Comparison of ENCODE assay signal across 11 mouse cellular contexts in the genomic region with DNA sequence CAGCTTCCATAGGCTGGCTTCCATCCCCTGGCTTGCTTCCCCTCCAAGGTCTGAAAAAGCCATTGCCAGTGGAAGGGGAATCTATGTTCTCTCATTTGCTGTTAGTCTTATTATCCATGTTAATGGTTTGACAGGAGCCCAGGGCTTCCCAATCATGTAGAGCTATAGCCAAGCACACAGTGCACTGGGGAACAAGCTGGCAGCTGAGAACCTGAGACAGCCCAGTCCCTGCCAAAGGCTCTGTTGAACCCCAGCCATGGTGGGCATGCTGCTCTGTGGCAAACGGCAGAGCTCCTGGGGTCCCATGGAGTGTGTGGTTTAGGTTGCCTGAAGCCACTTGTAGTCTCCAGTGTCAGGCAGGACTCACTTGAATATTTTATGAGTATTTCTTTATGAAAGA. TPM values are rescaled to one million over a fixed set of nuclear protein-coding genes. Genes with fewer than 3 reads are reported as not detected.
DNase-seq lines count a peak whose midpoint lies in the region; ATAC-seq lines count a peak whose summit lies in the region.
"Had no signal": no experiment of that assay in that cellular context is flagged by ENCODE, and none has a peak within 500 bp of the region (broad histone marks: within the 10 kb centered on the region; RNA-seq: fewer than 3 reads in every experiment).

No protein-coding gene starts in this region.

- H3K27ac ChIP-seq in hindbrain, embryonic 13.5 days = peak overlapping the region; percentile 40; the same call in 1 of the 2 replicates
- no peak overlapping the region for H3K27ac ChIP-seq in hindbrain, embryonic 11.5 days (ENCODE audit: low read depth, low read length)
- H3K27ac ChIP-seq in midbrain, embryonic 13.5 days = no peak overlapping the region
- no peak overlapping the region for H3K27ac ChIP-seq in midbrain, embryonic 10.5 days (replicated peaks)
- peak overlapping the region; percentile 13; the same call in 1 of the 2 replicates for H3K27ac ChIP-seq in limb, embryonic 15.5 days

- H3K27me3 ChIP-seq in hindbrain, embryonic 13.5 days = no peaks in the 10 kb centered on the region
- no peaks in the 10 kb centered on the region for H3K27me3 ChIP-seq in hindbrain, embryonic 11.5 days (ENCODE audit: control insufficient read depth, insufficient read depth, low read length)
- H3K27me3 ChIP-seq in midbrain, embryonic 13.5 days = no peaks in the 10 kb centered on the region
- H3K27me3 ChIP-seq in midbrain, embryonic 10.5 days (ENCODE audit: low read depth, poor library complexity, severe bottlenecking) = no peaks in the 10 kb centered on the region
- H3K27me3 ChIP-seq in limb, embryonic 15.5 days = no peaks in the 10 kb centered on the region

- peak; percentile 10 for DNase-seq in adrenal gland, postnatal 25 days
- DNase-seq in adrenal gland, adult 18-20 months (ENCODE audit: low spot score in 2 of 2) = no peak
- no peak for DNase-seq in hindbrain, embryonic 11.5 days (ENCODE audit: low spot score)
- DNase-seq in midbrain, embryonic 10.5 days (ENCODE audit: low spot score) = no peak
- no peak for DNase-seq in heart, adult 9 months (ENCODE audit: low spot score in 2 of 2)
- DNase-seq: kidney, adult 8-10 months; liver had no signal

- no peaks in the 10 kb centered on the region for H3K9me3 ChIP-seq in hindbrain, embryonic 13.5 days
- H3K9me3 ChIP-seq in hindbrain, embryonic 11.5 days (ENCODE audit: control insufficient read depth, low read length) = no peaks in the 10 kb centered on the region
- no peaks in the 10 kb centered on the region for H3K9me3 ChIP-seq in midbrain, embryonic 13.5 days
- peaks cover 5% of the 10 kb centered on the region; the same call in 1 of the 2 replicates for H3K9me3 ChIP-seq in midbrain, embryonic 10.5 days (replicated peaks)
- no peaks in the 10 kb centered on the region for H3K9me3 ChIP-seq in limb, embryonic 15.5 days

- ATAC-seq in hindbrain, embryonic 13.5 days (ENCODE audit: low FRiP score) = peak; percentile 50; the same call in 1 of the 2 replicates
- no peak for ATAC-seq in hindbrain, embryonic 11.5 days (ENCODE audit: low FRiP score)
- ATAC-seq in midbrain, embryonic 13.5 days = peak; percentile 47; the same call in 1 of the 2 replicates
- peak; percentile 64 for ATAC-seq in limb, embryonic 15.5 days (ENCODE audit: insufficient number of reproducible peaks, low FRiP score, low TSS enrichment, low read depth)

- H3K4me1 ChIP-seq in hindbrain, embryonic 13.5 days (replicated peaks) = peaks cover 32% of the 10 kb centered on the region
- H3K4me1 ChIP-seq in hindbrain, embryonic 11.5 days (replicated peaks; ENCODE audit: control insufficient read depth, insufficient read depth, low read length) = no peaks in the 10 kb centered on the region
- H3K4me1 ChIP-seq in midbrain, embryonic 13.5 days (replicated peaks) = peaks cover 15% of the 10 kb centered on the region
- peaks cover 9% of the 10 kb centered on the region; the same call in 1 of the 2 replicates for H3K4me1 ChIP-seq in midbrain, embryonic 10.5 days
- peaks cover 37% of the 10 kb centered on the region for H3K4me1 ChIP-seq in limb, embryonic 15.5 days
- H3K4me1 ChIP-seq: megakaryocyte, embryonic 14.5 days had no signal

- no peak overlapping the region for H3K4me2 ChIP-seq in hindbrain, embryonic 13.5 days
- no peak overlapping the region for H3K4me2 ChIP-seq in hindbrain, embryonic 11.5 days (replicated peaks; ENCODE audit: low read depth, low read length)
- H3K4me2 ChIP-seq in midbrain, embryonic 13.5 days (replicated peaks) = no peak overlapping the region
- H3K4me2 ChIP-seq in limb, embryonic 15.5 days = no peak overlapping the region

- WGBS in hindbrain, embryonic 13.5 days = 67% methylated on average over 1 of the region's 1 CpGs
- WGBS in hindbrain, embryonic 11.5 days = 100% methylated on average over 1 of the region's 1 CpGs
- 88% methylated on average over 1 of the region's 1 CpGs for WGBS in midbrain, embryonic 13.5 days
- WGBS in midbrain, embryonic 10.5 days = 94% methylated on average over 1 of the region's 1 CpGs
- 32% methylated on average over 1 of the region's 1 CpGs for WGBS in limb, embryonic 15.5 days

- H3K36me3 ChIP-seq in hindbrain, embryonic 13.5 days = no peaks in the 10 kb centered on the region
- no peaks in the 10 kb centered on the region for H3K36me3 ChIP-seq in hindbrain, embryonic 11.5 days (ENCODE audit: control insufficient read depth, insufficient read depth, low read length)
- no peaks in the 10 kb centered on the region for H3K36me3 ChIP-seq in midbrain, embryonic 13.5 days
- 0 out of 2 replicates have a peak, but pooled peaks cover 5% of the 10 kb centered on the region for H3K36me3 ChIP-seq in midbrain, embryonic 10.5 days
- H3K36me3 ChIP-seq in limb, embryonic 15.5 days = no peaks in the 10 kb centered on the region

- H3K4me3 ChIP-seq in hindbrain, embryonic 13.5 days = no peak overlapping the region
- H3K4me3 ChIP-seq in hindbrain, embryonic 11.5 days (ENCODE audit: low read depth, low read length) = no peak overlapping the region
- no peak overlapping the region for H3K4me3 ChIP-seq in midbrain, embryonic 13.5 days (replicated peaks)
- no peak overlapping the region for H3K4me3 ChIP-seq in midbrain, embryonic 10.5 days
- H3K4me3 ChIP-seq in limb, embryonic 15.5 days = no peak overlapping the region
- H3K4me3 ChIP-seq: megakaryocyte, embryonic 14.5 days had no signal

- H3K9ac ChIP-seq in hindbrain, embryonic 13.5 days = no peak overlapping the region
- H3K9ac ChIP-seq in hindbrain, embryonic 11.5 days (ENCODE audit: low read depth, low read length) = no peak overlapping the region
- H3K9ac ChIP-seq in midbrain, embryonic 13.5 days (replicated peaks) = no peak overlapping the region
- H3K9ac ChIP-seq in limb, embryonic 15.5 days = no peak overlapping the region

RNA-seq across cellular contexts. Expression of gene Zfp618, which starts 44.4 kb away (rescaled TPM):
- total RNA-seq in adrenal gland, postnatal 25 days (2021) = 5.6 and 10.3 TPM in 2 replicates
- total RNA-seq in adrenal gland, adult 18-20 months (2021) = 1 to 10 TPM; 1.6 to 1.9 TPM
- 37.9 and 41.5 TPM in 2 replicates for polyA plus RNA-seq in hindbrain, embryonic 13.5 days (2015; fragmentation: Nextera tagmentation; extraction: Ambion mirVana)
- polyA plus RNA-seq in hindbrain, embryonic 11.5 days (2014; fragmentation: Nextera tagmentation; extraction: Ambion mirVana) = 34.9 and 36.7 TPM in 2 replicates
- 44.6 and 44.9 TPM in 2 replicates for polyA plus RNA-seq in midbrain, embryonic 13.5 days (2015; fragmentation: Nextera tagmentation; extraction: Ambion mirVana)
- 23.9 and 26.6 TPM in 2 replicates for polyA plus RNA-seq in midbrain, embryonic 10.5 days (2016; fragmentation: Nextera tagmentation; extraction: Ambion mirVana)
- 26.2 and 32.5 TPM in 2 replicates for polyA plus RNA-seq in limb, embryonic 15.5 days (2015; fragmentation: Nextera tagmentation; extraction: Ambion mirVana)

Comparison
In these comparisons a context has a peak if more than half of its experiments do, and no peak if none do; other contexts are left out.
1. H3K27ac ChIP-seq: peak in hindbrain, embryonic 13.5 days (single experiment) and limb, embryonic 15.5 days (single experiment); none in hindbrain, embryonic 11.5 days (single experiment), midbrain, embryonic 13.5 days (single experiment) and midbrain, embryonic 10.5 days (single experiment).